Mouse (Mus musculus) stomach, postnatal 0 days (tissue): ENCODE data around the gene Sema4f.

Experiments used
- CTCF ChIP-seq: IDR thresholded peaks from 2 replicates; pipeline ENCODE4 v1.5.1; 2016; ENCODE audit warnings: antibody characterized with exemption, low read depth, mild to moderate bottlenecking, moderate library complexity
- EP300 ChIP-seq: optimal IDR thresholded peaks from 2 replicates; pipeline ENCODE3; 2016; ENCODE audit warnings: antibody characterized with exemption

GRCm38 (mm10) chr6:82969249-82970084 is 29.9 kb upstream of the Sema4f start:
- TF ChIP-seq CTCF (no peak), EP300 (no peak)
